Mouse (Mus musculus) lung, postnatal 0 days (tissue): Measurements from ENCODE around the gene Sf3b3.

ENCODE experiments used
- CTCF ChIP-seq: IDR thresholded peaks from 2 replicates; pipeline ENCODE4 v1.5.1; 2016; ENCODE audit warnings: antibody characterized with exemption, mild to moderate bottlenecking
- EP300 ChIP-seq: IDR thresholded peaks from 2 replicates; pipeline ENCODE4 v1.6.1; 2016; ENCODE audit warnings: antibody characterized with exemption, mild to moderate bottlenecking, control low read depth

- TF ChIP-seq CTCF = no peak
- TF ChIP-seq EP300 = no peak
Observed at GRCm38 (mm10) chr8:110886634-110887033, 40.0 kb upstream of the Sf3b3 start.
